Comparison of ENCODE assay signal across 8 mouse cellular contexts in genomic region chr17:3326903-3327279, GRCm38 (mm10). TPM values are rescaled to one million over a fixed set of nuclear protein-coding genes. Genes with fewer than 3 reads are reported as not detected.
A peak's percentile ranks its signal among the peaks of the same experiment; 100 is the strongest.
DNase-seq lines count a peak whose midpoint lies in the region; ATAC-seq and TF ChIP-seq lines count a peak whose summit lies in the region.

No protein-coding gene starts in this region.

- peaks cover 1% of the 10 kb centered on the region; the same call in 1 of the 2 replicates for H3K4me1 ChIP-seq in heart, adult 2 months (ENCODE audit: control insufficient read depth, insufficient read depth, low read length)
- H3K4me1 ChIP-seq in ES-E14 (ENCODE audit: control insufficient read depth in 2 of 2, insufficient read depth in 2 of 2, low read length in 2 of 2, poor library complexity in 1 of 2), result peaks cover 0 to 6% of the 10 kb centered on the region in 2 experiments; a peak in 1 of 4 replicates
- H3K4me1 ChIP-seq in heart, postnatal 0 days (ENCODE audit: control insufficient read depth, insufficient read depth), result 0 out of 2 replicates have a peak, but pooled peaks cover 4% of the 10 kb centered on the region
- H3K4me1 ChIP-seq in megakaryocyte, embryonic 14.5 days, result peaks cover 24% of the 10 kb centered on the region

- H3K27ac ChIP-seq in heart, adult 2 months, result peak overlapping the region; percentile 20; the same call in 1 of the 2 replicates
- no peak overlapping the region for H3K27ac ChIP-seq in ES-E14 (ENCODE audit: insufficient read depth, low read depth, low read length, poor library complexity, severe bottlenecking)
- peak overlapping the region; percentile 39; the same call in 1 of the 2 replicates for H3K27ac ChIP-seq in heart, postnatal 0 days (ENCODE audit: low read depth)

- peak overlapping the region; percentile 68 for H3K4me3 ChIP-seq in heart, adult 2 months
- peak overlapping the region; percentile 62 to 80 for H3K4me3 ChIP-seq in ES-E14 (ENCODE audit: insufficient read depth in 1 of 2, low read depth in 1 of 2, low read length in 2 of 2, poor library complexity in 1 of 2, severe bottlenecking in 1 of 2)
- H3K4me3 ChIP-seq in heart, postnatal 0 days (ENCODE audit: low read depth, low read length), result peak overlapping the region; percentile 73
- peak overlapping the region; percentile 94 for H3K4me3 ChIP-seq in megakaryocyte, embryonic 14.5 days (replicated peaks)

- no peak for TF ChIP-seq EP300 in heart, adult 2 months (IDR thresholded peaks at IDR 0.05; ENCODE audit: insufficient read depth, low read depth, low read length)
- no peak for TF ChIP-seq EP300 in heart, postnatal 0 days (IDR thresholded peaks at IDR 0.05; ENCODE audit: low read depth)

- WGBS in heart, adult 2 months, result 1% methylated on average over 25 of the region's 25 CpGs
- WGBS in heart, postnatal 0 days, result 1% methylated on average over 25 of the region's 25 CpGs

- no peak for TF ChIP-seq POLR2A in heart, adult 2 months (IDR thresholded peaks at IDR 0.05; ENCODE audit: insufficient read depth, low read depth, low read length)

- no peak for DNase-seq in heart, adult 2 months
- no peak for DNase-seq in heart, postnatal 4 days
- no peak for DNase-seq in ES-E14 (ENCODE audit: low read depth, low spot score)
- DNase-seq in heart, postnatal 0 days (ENCODE audit: low spot score), result no peak
- DNase-seq in frontal cortex, adult 2 months (ENCODE audit: extremely low spot score in 1 of 2, low spot score in 1 of 2), result no peak
- DNase-seq in cerebellum, postnatal 36 days, result no peak

- peak overlapping the region; percentile 47 for H3K9ac ChIP-seq in heart, adult 2 months (ENCODE audit: low read depth, low read length)
- peak overlapping the region; percentile 1; the same call in 1 of the 2 replicates for H3K9ac ChIP-seq in ES-E14 (ENCODE audit: insufficient read depth, low read depth, low read length, poor library complexity, severe bottlenecking)
- H3K9ac ChIP-seq in heart, postnatal 0 days (replicated peaks; ENCODE audit: low read depth, low read length), result peak overlapping the region; percentile 63

- intact Hi-C loops in heart, adult 2 months (cut with DNase I), result no loop called here

- H3K4me2 ChIP-seq in heart, postnatal 0 days (ENCODE audit: low read depth, low read length), result peak overlapping the region; percentile 86

- H3K27me3 ChIP-seq in heart, adult 2 months (ENCODE audit: control insufficient read depth, insufficient read depth, low read length), result no peaks in the 10 kb centered on the region
- H3K27me3 ChIP-seq in heart, postnatal 0 days (ENCODE audit: control insufficient read depth, insufficient read depth, low read length), result no peaks in the 10 kb centered on the region
- H3K27me3 ChIP-seq in megakaryocyte, embryonic 14.5 days (replicated peaks), result peaks cover 57% of the 10 kb centered on the region

- H3K36me3 ChIP-seq in heart, adult 2 months (ENCODE audit: control insufficient read depth, insufficient read depth, low read length), result no peaks in the 10 kb centered on the region
- no peaks in the 10 kb centered on the region for H3K36me3 ChIP-seq in ES-E14 (ENCODE audit: control insufficient read depth, insufficient read depth, low read length, poor library complexity, severe bottlenecking)
- H3K36me3 ChIP-seq in heart, postnatal 0 days (replicated peaks; ENCODE audit: control insufficient read depth, insufficient read depth, low read length), result no peaks in the 10 kb centered on the region
- no peaks in the 10 kb centered on the region for H3K36me3 ChIP-seq in megakaryocyte, embryonic 14.5 days (replicated peaks; ENCODE audit: low read length)

- H3K79me2 ChIP-seq in heart, adult 2 months (replicated peaks; ENCODE audit: control insufficient read depth, insufficient read depth, low read length), result no peaks in the 10 kb centered on the region

- TF ChIP-seq CTCF in heart, adult 2 months (IDR thresholded peaks at IDR 0.05), result no peak
- no peak for TF ChIP-seq CTCF in heart, postnatal 0 days (IDR thresholded peaks at IDR 0.05; ENCODE audit: low read depth)

- ATAC-seq in heart, postnatal 0 days (ENCODE audit: insufficient read depth, low read depth), result peak; percentile 10; the same call in 1 of the 2 replicates
- ATAC-seq in megakaryocyte-erythroid progenitor cell, adult 5-6 weeks (replicated peaks; ENCODE audit: low FRiP score, low TSS enrichment, poor library complexity, severe bottlenecking), result no peak

- H3K9me3 ChIP-seq in ES-E14 (ENCODE audit: control insufficient read depth, insufficient read depth, low read depth, low read length), result no peaks in the 10 kb centered on the region
- H3K9me3 ChIP-seq in heart, postnatal 0 days (replicated peaks; ENCODE audit: control insufficient read depth, low read length), result no peaks in the 10 kb centered on the region
- no peaks in the 10 kb centered on the region for H3K9me3 ChIP-seq in megakaryocyte, embryonic 14.5 days

- in situ Hi-C loops in ES-E14 (cut with MboI; ENCODE audit: low sequenced_read_pairs in 2 of 2, unreplicated experiment in 2 of 2), result no loop called here

TF ChIP-seq in ES-E14, 5 proteins besides CTCF, POLR2A, EP300 and RAD21:
- TF ChIP-seq CHD2 (IDR thresholded peaks at IDR 0.05; ENCODE audit: low read depth, low read length), result no peak
- TF ChIP-seq MAFK (IDR thresholded peaks at IDR 0.05; ENCODE audit: insufficient read depth, low read depth, low read length), result no peak
- no peak for TF ChIP-seq ZNF384 (IDR thresholded peaks at IDR 0.05; ENCODE audit: low read depth, low read length)
- TF ChIP-seq ZC3H11A (IDR thresholded peaks at IDR 0.05; ENCODE audit: borderline replicate concordance, low read depth, low read length), result no peak
- TF ChIP-seq HCFC1 (IDR thresholded peaks at IDR 0.05; ENCODE audit: borderline replicate concordance, insufficient read depth, low read length), result no peak

RNA-seq across cellular contexts. Expression of gene Tiam2, which starts 0.5 kb away (rescaled TPM):
- total RNA-seq in heart, adult 2 months (2021), result 1 to 10 TPM; 2.3 to 2.7 TPM
- polyA plus RNA-seq in heart, adult 2 months (2012; rRNA removed), result 1.1 and 1.7 TPM in 2 replicates
- 1 to 10 TPM; 7.6 to 7.7 TPM for total RNA-seq in heart, postnatal 4 days (2021)
- total RNA-seq in ES-E14 (2012; rRNA removed), result 2.7 and 3.1 TPM in 2 replicates
- 3.6 and 4.1 TPM in 2 replicates for total RNA-seq in heart, postnatal 0 days (2014; rRNA removed; ENCODE audit: low replicate concordance)
- 1.7 and 1.9 TPM in 2 replicates for polyA plus RNA-seq in heart, postnatal 0 days (2015; fragmentation: Nextera tagmentation; extraction: Ambion mirVana)
- polyA plus RNA-seq in megakaryocyte, embryonic 14.5 days (2012; ENCODE audit: insufficient read depth, low replicate concordance), result 0.35 TPM in 1 of 2 replicates, not detected in the other
- 126 and 143 TPM in 2 replicates for polyA plus RNA-seq in frontal cortex, adult 2 months (2012; rRNA removed)
- 1.3 and 2.0 TPM in 2 replicates for total RNA-seq in megakaryocyte-erythroid progenitor cell, adult 5-6 weeks (2014; fragmentation: Nextera tagmentation)
- 1.1 and 3.0 TPM in 2 replicates for total RNA-seq in megakaryocyte-erythroid progenitor cell, adult 5-6 weeks (2017)

Comparison
In these comparisons a context has a peak if more than half of its experiments do, and no peak if none do; other contexts are left out.
1. H3K9ac ChIP-seq: peak in every context shown above with its lines; median percentile 63 in heart, postnatal 0 days; 47 in heart, adult 2 months; 1 in ES-E14.